Mouse (Mus musculus) left cerebral cortex, adult 9 months (tissue): ENCODE measurements around the gene Mettl9.

Experiments used
- DNase-seq, 2 experiments: peaks; one replicate each; pipeline ENCODE4 v3.0.0; 2022; ENCODE audit warnings: low spot score in 2 of 2

Gene Mettl9

DNA sequence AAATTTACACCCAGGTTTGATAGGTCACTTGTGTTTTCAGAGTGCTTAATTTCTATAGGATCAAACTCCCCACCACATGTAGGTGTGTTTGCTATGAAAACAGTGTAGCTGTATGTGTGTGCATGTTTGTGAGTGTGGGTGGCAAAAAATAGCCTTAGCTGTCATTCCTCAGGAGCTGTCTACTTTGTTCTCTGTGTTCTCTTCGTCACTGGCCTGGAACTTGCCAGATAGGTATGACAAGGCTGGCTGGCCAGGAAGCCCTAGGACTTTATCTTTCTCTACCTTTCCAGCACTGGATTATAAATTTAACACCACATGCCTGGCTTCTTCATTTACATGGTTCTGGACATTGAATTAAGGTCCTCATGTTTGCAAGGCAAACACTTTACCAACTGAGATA is 10.0 kb downstream of the Mettl9 start:
- DNase-seq, result no peak

DNA sequence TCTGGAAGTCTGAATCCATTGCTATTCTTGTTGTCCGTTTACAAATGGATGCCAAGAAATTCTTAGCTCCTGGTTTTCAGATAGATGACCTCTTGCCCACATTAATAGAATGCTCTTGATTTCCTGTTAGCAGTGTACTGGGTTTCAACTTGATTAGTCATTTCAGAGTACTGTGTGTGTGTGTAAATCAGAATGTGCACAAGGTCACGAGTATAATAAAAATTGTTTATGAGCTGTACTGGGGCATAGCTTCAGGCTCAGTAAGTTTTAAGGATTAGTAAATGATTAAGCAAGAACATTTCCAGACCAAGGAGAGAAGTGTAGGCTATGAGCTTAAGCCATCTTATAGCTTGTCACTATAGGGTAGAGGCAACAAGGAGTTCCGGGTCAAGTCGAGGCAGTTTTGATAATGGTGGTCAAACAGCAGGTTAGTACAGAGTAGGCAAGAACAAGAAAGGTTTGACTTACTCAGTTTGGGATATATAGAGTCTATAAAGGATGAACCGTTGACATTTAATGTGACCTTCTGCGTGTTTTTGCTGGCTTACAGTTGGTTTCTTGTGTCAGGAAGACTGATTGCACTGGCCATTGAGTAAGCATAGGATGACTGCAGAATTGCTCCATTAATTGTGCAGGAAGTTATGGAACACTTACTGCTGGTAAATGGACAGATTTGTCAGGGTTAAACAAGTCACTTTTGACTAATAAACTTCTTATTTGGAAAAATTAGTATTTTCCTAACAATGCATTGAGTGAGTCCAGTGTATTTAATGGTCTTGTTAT is 11.6 kb downstream of the Mettl9 start:
- DNase-seq, result no peak

DNA sequence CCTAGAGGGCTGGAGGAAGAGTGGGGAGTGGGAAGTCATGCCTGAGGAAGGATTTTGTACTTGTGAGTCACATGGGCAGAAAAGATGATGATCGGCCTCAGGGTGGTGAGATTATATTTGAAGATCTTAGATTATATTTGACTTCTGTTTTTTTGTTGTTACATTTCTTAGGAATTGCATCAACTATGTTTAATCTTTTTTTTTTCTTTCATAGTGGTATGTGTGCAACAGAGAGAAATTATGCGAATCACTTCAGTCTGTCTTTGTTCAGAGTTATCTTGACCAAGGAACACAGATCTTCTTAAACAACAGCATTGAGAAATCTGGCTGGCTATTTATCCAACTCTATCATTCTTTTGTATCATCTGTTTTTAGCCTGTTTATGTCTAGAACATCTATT is 13.4 kb downstream of the Mettl9 start:
- DNase-seq, result no peak

DNA sequence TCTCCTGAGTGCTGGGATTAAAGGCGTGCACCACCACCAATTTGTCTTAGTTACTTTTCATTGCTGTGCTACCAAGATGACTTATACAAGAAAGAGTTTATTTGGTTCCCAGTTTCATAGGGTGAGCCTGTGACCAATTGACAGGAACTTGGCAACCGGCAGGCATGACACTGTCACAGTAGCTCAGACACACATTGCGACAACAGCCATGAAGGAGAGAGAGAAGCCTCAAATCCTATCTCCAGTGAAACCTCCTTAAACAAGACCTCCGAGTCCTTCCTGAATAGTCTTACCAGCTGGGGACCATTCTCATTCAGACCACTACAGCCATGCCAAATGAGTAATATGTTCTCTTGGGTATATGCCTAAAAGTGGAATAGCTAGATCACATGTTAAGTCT is 18.8 kb downstream of the Mettl9 start:
- DNase-seq, result no peak

DNA sequence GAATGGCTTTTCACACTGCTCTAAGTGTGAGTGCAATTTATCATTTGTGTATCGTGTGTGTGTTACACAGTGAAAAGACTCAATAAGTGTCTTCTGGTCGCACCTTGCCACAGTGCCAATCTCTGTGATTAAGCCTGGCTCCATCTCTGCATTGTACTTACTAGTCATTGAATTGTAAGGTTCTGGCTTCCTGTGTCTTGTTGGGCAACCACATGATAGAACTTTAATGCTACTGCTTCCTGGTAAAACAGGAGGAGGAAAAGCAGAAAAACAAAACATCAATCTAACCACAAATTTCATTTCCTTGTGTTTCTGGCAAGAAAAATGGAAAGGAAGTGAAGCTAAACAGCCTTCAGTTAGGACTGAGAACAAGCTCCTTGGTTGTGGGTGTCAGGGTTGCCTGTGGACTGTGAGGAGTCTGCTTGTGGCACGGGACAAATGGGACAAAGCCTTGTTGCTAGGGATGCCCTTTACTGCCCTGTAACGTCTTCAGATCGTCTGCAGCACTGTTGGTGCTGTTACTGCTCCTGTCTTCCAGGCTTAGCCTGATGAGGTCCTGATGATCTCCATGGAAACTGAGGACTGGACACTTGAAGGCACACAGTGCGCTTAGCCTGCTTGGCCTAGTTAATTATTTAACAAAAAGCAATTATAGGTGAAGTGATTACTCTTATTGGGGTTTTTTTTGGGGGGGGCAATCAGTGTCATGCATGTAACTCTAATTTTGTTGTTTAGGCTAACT is 25.4 kb downstream of the Mettl9 start:
- no peak for DNase-seq

DNA sequence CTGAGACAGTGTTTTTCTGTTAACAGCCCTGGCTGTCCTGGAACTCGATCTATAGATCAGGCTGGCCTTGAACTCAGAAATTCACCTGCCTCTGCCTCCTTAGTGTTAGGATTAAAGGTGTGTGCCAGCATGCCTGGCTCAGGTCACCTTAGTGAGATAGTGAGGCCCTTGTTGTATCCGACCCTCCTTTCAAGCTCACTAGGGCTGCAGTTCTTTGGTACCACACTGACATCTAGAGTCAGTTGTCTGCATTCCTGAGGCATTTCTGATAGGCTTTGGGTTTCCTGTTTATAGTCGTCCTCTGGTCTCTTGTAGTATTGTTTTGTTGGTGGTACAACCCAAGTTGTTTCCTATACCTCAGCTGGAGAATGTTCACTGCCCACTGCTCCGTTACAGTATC is 30.1 kb downstream of the Mettl9 start:
- peak in 1 of 2 experiments; percentile 20 for DNase-seq

DNA sequence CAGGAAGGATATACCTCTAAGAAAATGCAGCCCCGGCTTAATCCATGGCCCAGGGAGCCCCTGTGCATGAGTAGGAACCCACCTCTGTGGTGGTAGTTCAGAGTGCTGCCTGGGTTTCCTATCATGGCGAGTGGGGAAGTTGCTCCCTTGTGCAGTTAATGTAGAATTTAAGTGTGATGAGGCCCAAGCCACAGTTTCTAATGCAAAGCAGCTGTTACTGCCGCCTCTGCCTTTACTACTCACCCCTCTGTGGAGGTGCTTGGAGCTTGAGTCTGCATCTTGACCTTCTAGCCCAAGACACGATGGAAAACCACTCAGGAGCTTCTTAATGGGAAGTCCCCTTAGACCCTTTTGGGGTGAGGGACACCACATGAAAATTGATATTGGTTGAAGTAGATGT is 37.0 kb downstream of the Mettl9 start:
- DNase-seq, result no peak

DNA sequence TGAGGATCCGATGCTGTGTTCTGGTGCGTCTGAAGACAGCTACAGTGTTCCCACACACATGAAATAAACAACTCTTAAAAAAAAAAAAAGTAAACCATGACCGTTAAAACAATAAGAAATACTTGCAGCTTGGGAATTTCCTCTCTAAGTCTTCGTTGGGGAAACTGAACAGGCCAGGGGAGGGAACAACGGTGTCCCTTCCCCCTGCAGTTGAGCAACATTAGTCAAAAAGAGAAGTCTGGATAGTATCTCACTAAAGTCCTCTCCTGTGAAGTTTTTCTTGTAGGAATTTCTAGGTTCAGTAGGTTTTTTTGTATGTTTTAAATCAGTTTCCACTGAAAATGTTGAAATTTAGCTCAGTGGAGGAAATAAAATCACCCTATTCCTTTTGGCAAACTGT is 38.3 kb downstream of the Mettl9 start:
- DNase-seq, result no peak

DNA sequence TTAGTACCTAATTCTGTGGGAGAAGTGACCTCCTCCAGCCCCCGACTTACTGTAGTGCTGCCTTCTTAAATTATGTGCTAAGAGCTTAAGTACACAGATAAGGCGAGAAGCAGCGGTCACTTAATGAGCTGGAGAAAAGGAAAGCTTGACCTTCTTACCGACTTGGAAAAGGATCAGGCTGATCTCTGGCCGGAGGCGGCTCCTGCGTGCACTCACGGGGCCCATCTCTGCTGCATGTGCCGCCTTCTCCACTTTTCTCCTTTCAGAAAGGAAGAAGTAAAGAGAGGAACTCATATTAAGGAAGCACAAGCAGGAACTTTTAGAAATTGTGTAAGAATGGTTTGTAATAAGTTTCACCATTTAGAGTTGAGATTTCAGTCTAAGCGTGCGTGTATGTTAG is 40.0 kb downstream of the Mettl9 start, which contains the start of gene Igsf6:
Gene Igsf6 (minus strand): TSS at position 292 of the 400 bp plus-strand sequence.
- no peak for DNase-seq

DNA sequence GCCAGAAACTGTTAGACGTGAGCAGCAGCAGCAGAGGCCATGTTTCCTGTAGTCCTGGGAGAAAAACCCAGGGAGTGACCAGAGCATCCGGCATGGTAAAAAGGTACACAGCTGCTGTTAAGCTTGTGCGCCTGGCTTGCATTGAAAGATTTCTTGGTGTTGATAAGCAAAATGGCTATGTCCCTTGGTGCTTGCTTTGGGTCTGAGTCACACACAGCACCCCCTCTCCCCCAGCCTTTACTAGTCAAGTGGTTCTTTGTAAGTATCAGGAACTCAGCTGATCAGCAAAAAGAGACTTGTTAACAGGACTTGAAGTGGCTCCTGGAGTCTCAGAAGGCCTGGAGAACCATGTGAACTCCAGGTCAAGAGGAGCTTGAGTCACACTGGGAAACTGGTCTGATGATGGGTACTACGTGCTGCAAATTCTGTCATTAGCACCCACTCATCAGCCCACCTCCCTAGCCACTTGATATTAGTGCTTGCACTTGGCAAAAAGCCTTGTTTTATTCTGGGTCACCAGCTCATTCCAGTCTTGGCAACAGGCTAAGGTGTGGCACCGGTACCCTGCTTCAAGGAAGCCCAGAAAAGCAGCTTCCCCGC is 40.7 kb downstream of the Mettl9 start:
- DNase-seq, result no peak

DNA sequence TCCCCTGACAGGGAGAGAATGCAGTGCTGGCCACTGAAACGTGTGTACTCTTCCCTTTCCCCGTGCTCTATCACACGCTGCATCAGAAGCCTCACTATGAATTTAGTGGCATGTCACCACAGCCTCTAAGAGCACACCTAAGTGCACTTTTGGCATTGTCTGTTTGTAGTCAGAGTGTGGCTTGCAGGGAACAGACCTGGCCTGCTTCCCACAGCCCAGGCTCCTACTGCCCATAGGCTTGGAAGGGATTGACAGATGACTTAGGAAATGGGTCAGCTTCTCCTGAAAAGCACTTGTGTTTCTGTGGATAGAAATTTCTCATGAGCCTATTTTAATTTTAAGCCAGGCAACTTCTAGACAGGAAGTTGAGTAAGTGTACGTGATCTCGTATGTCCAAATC is 41.2 kb downstream of the Mettl9 start:
- DNase-seq, result no peak

DNA sequence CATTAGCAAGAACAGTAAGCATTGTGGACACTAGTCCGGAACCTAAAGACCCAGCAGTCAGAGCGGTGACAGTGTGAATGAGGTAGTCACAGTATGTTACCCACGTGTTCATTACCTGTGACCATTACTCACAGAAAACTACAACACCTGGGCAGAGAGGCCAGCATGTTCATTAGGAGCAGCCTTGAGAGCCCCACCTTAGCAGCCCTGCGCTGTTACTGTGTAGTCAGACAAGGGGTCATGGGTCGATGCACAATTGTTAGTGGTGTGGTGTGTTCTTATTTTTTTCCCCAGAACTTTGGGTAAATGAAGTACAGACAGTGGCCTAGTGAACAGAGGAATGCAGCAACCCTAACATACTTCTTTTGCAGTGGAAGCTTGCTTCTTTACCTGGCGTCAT is 43.1 kb downstream of the Mettl9 start:
- DNase-seq, result no peak

DNA sequence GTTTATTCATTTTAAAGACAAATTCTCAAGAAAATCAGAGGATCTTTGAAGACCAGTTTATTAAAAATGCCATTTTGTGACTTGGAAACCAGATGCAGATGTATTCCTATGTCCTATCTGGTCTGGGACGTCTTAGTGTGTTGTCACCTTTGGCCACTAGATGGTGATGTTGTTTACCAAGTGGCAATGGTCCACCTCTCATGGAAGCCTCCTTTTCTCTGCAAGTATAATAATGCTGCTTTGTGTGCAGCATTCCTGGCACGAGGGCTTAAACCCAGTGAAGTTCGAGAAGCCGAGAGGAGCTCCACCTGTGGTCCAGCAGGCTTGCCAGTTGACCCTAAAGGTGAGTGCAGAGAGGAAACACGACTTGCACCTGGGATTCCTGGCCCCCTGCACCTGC is 43.6 kb downstream of the Mettl9 start:
- DNase-seq, result peak; percentile 32 to 87

DNA sequence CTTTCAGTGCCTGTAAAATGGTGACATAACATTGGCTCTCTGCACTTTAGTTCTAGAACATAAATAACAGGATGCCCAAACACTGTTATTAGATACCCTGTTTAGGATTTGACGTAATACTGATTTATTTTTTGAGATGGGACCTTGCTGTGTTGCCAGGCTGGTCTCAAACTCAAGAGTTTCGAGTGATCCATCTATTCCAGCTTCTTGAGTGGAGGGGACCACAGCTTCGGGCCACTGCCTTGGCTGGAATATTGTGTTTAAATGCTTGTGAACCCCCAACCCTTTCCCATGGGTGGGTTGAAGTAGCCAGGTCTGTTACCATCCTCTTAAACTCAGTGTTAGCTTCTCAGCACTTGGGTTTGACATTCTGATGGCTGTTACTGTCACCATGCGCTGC is 47.1 kb downstream of the Mettl9 start, which contains the start of gene Otoa:
Gene Otoa (plus strand): TSS at position 301 of the 400 bp plus-strand sequence.
- no peak for DNase-seq

DNA sequence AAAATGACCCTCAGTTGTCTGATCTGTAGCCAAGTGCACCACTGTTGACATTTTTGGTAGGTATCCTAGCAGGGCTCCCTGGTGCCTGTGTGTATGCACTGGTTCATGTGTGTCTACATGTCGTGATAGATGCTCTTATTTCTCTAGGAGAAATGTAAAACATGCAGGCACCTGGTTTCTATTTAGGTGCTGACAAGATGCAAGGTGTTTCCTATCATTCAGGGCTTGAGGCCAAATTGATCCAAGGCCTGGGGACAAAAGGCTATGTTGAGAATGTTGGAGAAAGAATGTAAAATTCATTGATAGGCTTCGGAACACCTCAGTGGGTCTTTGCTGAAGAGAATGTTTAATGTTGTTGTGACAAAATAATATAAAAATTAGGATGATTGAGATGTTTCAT is 47.6 kb downstream of the Mettl9 start:
- DNase-seq, result no peak

DNA sequence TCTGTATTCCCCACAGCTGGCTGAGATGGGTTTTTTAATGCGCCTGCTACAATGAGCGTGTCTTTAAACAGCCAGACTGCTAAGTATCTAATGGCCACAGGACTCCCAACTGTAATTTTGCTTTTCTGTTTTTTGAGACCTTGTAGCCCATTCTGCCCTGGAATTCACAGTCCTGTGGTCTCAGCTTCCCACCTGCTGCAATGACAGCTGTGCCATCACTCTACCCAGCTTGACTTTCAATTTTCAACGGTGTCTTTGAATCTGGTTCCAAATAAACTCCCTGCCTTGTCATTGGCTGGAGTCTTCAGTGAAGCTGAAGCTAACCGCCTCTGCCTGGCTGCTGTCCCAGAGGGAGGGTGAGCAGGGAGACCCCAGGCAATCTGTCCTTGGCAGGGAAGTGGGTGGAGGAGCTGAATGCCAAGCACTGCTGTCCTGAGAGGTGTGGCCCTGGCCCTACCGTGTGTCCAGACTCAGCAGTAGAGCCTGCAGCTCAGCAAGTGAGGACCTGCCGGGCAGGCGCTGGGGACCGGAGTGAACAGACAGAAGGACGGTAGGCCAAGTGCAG is 48.8 kb downstream of the Mettl9 start:
- no peak for DNase-seq

DNA sequence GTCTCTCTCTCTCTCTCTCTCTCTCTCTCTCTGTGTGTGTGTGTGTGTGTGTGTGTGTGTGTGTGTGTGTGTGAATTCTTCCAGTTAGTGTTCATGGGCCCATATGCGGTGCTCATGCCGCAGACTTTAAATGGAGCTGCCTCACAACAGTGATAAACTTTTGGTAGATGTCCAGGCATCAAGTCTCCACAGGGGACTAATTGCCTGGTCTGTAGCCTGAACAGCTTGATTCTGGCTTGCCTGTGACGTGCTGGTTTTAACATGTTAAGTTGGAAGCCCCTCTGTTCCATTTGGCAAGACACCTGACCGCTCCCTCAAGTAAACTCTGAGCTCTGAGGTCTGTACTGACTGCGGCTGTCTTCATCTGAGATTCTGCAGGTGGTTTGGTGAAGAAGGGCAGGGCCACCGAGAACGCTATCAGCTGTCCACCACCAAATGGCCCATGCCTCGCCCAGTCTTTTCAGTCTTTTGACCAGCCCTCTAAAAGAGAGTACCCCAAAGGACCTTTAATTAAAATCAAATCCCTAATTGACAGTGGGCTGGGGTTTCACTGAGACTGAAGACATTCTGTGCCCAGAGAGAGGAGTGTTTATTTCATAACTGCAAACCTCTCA is 50.7 kb downstream of the Mettl9 start:
- DNase-seq, result no peak

DNA sequence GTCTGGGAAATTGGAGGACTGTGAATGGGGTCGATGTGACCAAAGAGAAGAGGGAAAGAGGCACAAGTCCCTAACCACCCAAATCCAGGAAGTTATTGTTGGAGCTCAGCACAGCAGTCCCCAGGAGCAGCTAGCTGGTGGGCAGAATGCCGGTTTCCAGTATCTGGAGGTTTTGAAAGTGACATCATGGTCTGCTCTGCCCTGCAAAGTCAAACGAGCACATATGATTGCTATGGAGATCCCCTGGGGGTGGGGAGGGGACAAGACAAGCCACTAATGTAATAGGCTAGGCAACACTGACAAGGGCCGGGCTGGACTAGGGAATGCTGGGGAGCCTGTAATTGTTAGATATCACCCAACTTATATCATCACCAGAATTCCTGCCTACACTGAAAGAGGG is 51.3 kb downstream of the Mettl9 start:
- no peak for DNase-seq

DNA sequence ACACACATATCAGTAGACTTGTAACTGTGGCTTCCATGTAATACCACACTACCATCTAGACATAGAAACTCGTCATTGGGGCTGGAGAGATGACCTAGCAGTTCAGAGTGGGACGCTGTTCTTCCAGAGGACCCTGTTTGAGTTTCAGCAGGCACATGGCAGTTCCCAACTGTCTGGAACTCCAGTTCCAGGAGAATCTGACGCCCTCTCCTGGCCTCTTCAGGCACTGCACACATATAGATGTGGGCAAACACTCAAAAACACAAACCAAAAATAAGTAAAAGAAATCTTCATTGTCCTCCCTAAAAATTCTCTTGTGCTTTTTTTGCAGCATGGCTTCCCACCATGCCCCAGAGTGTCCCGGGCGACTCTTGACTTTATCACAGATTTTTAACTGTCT is 54.5 kb downstream of the Mettl9 start:
- no peak for DNase-seq

DNA sequence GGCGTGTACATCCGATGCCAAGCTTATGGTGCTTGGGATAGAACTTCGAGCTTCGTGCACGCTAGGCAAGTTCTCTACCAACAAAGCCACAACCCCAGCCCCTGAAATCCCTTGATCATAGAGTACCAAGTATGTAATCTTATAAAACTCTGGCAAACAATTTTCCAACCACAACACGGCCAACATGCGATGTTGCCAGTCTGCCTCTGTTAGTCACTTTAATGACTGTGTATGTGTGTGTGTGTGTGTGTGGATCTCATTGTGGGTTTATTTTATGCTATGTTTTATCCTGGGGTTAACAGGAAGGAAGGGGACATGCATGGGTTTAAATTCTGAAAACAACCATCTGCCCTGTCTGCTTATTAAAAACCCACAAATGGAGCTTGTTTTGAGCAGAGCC is 56.5 kb downstream of the Mettl9 start:
- DNase-seq, result no peak

DNA sequence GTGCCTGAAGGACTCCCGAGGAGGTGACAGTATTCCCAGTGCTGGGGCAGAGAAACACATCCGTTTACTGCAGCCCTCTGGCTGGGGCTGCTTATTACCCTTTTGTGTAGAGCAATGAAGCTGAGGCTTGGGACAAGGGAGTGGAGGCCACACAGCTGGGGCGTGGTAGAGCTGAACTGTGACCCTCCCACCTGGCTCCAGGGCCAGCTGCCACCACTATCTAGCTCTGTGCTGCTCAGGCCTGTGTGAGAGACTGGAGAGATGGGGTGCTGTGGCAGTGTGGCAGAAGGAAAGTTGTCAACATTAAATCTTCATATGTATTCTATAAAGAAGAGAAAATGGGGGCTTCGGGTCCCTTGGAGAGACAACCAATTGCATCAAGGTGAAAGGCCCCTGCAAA is 58.8 kb downstream of the Mettl9 start:
- no peak for DNase-seq
